ENCODE assay signal across 20 mouse cellular contexts in the genomic region with DNA sequence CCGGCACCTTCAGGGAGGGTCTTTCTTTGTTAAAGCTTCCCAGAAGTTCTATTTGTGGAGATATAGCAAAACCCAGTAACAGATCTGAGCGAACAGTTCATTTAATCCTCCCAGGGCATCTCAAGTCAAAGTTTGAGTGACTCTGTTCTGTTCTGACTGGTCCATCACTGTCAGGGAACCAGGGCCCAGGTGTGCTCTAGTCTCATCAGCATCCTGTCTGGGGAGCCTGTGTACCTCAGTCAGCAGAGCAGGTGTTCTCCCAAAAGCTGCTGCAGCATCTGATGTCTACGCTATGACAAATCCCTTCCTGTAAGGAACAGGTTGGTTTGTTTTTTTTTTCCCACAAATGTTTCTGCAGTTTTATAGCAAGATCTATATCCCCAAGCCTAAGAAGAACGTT.
"Had no signal": no experiment of that assay in that cellular context is flagged by ENCODE, and none has a peak within 500 bp of the region (broad histone marks: within the 10 kb centered on the region; RNA-seq: fewer than 3 reads in every experiment).

No protein-coding gene starts in this region.

- H3K4me2 ChIP-seq: kidney, embryonic 15.5 days; limb, embryonic 12.5 days; limb, embryonic 15.5 days; liver, embryonic 11.5 days; lung, embryonic 14.5 days; midbrain, embryonic 13.5 days; neural tube, embryonic 13.5 days had no signal

- H3K36me3 ChIP-seq: kidney, embryonic 15.5 days; limb, embryonic 12.5 days; limb, embryonic 15.5 days; midbrain, embryonic 10.5 days; midbrain, embryonic 13.5 days; neural tube, embryonic 13.5 days had no signal

- H3K9me3 ChIP-seq: kidney, embryonic 15.5 days; limb, embryonic 12.5 days; limb, embryonic 15.5 days; megakaryocyte, embryonic 14.5 days; midbrain, embryonic 10.5 days; midbrain, embryonic 13.5 days; neural tube, embryonic 13.5 days had no signal

- H3K27me3 ChIP-seq: kidney, embryonic 15.5 days; limb, embryonic 12.5 days; limb, embryonic 15.5 days; midbrain, embryonic 13.5 days; neural tube, embryonic 13.5 days had no signal

- H3K27ac ChIP-seq: kidney, embryonic 15.5 days; limb, embryonic 12.5 days; limb, embryonic 15.5 days; liver, embryonic 14.5 days; midbrain, embryonic 10.5 days; midbrain, embryonic 13.5 days; neural tube, embryonic 13.5 days had no signal

- DNase-seq: kidney, adult 11 months; kidney, adult 8-10 months; kidney, postnatal 10 days; kidney, postnatal 36 days; left cerebral cortex, postnatal 4 days; liver, postnatal 0 days; lung, embryonic 14.5 days; lung, postnatal 10 days; lung, postnatal 36 days had no signal

- ATAC-seq: liver, postnatal 0 days; midbrain, embryonic 13.5 days; midbrain, embryonic 16.5 days had no signal

- H3K9ac ChIP-seq: kidney, embryonic 15.5 days; limb, embryonic 12.5 days; limb, embryonic 15.5 days; liver, embryonic 14.5 days; liver, postnatal 0 days; lung, embryonic 14.5 days; midbrain, embryonic 13.5 days; neural tube, embryonic 13.5 days had no signal

- H3K4me3 ChIP-seq: kidney, embryonic 15.5 days; limb, embryonic 12.5 days; limb, embryonic 15.5 days; megakaryocyte, embryonic 14.5 days; midbrain, embryonic 10.5 days; midbrain, embryonic 13.5 days; myocyte; neural tube, embryonic 13.5 days had no signal
